Comparison of ENCODE assay signal across 23 mouse cellular contexts in the genomic region with DNA sequence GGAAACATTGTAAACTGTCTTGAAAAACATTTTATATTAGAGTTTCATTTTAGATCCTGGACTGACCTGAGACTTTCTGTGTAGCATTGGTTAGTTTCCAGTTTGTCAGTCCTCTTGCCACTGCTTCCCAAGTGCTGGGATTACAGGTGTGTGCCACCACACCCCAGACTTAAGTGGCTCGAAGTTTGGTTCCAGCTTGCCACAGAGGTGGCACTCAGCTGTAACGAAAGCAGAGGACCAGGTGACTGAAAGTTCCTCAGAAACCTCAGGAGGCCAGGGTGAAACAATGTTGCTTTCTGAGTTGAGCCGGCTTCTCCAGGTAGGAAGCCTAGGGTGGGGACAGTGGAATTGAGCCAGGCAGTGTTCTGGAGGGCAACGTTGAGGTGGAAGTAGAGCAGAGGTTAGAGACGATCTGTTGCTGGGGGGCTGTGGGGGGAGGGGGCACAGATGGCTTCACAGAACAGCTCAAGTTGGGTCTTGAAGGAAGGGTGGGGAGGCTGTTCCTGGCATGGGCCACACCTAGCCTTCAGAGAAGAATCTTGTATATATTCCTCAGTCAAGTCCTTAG. TPM values are rescaled to one million over a fixed set of nuclear protein-coding genes. Genes with fewer than 3 reads are reported as not detected.
"Had no signal": no experiment of that assay in that cellular context is flagged by ENCODE, and none has a peak within 500 bp of the region (broad histone marks: within the 10 kb centered on the region; RNA-seq: fewer than 3 reads in every experiment).

No protein-coding gene starts in this region.

- H3K4me3 ChIP-seq: kidney, embryonic 15.5 days; limb, embryonic 12.5 days; limb, embryonic 15.5 days; midbrain, embryonic 12.5 days; midbrain, embryonic 15.5 days; neural tube, embryonic 12.5 days; neural tube, embryonic 15.5 days had no signal

- H3K4me1 ChIP-seq: limb, embryonic 12.5 days; limb, embryonic 15.5 days; neural tube, embryonic 15.5 days had no signal

- H3K36me3 ChIP-seq: kidney, embryonic 15.5 days; limb, embryonic 12.5 days; limb, embryonic 15.5 days; midbrain, embryonic 12.5 days; midbrain, embryonic 15.5 days; neural tube, embryonic 12.5 days; neural tube, embryonic 15.5 days had no signal

- H3K27me3 ChIP-seq: kidney, embryonic 15.5 days; limb, embryonic 12.5 days; limb, embryonic 15.5 days; midbrain, embryonic 15.5 days; neural tube, embryonic 12.5 days; neural tube, embryonic 15.5 days had no signal

- H3K4me2 ChIP-seq: kidney, embryonic 15.5 days; limb, embryonic 12.5 days; limb, embryonic 15.5 days; liver, embryonic 11.5 days; midbrain, embryonic 12.5 days; midbrain, embryonic 15.5 days; neural tube, embryonic 12.5 days; neural tube, embryonic 15.5 days had no signal

- DNase-seq: kidney, adult 11 months; kidney, adult 8-10 months; kidney, postnatal 10 days; kidney, postnatal 36 days; left cerebral cortex, postnatal 4 days; liver, postnatal 0 days; right cerebral cortex, adult 18-20 months; right cerebral cortex, postnatal 14 days; right cerebral cortex, postnatal 4 days; thymus, adult 18-20 months; thymus, postnatal 36 days had no signal

- H3K9me3 ChIP-seq: kidney, embryonic 15.5 days; limb, embryonic 12.5 days; limb, embryonic 15.5 days; midbrain, embryonic 12.5 days; midbrain, embryonic 15.5 days; neural tube, embryonic 12.5 days; neural tube, embryonic 15.5 days had no signal

- ATAC-seq: liver, postnatal 0 days; midbrain, embryonic 15.5 days had no signal

- H3K27ac ChIP-seq: kidney, embryonic 15.5 days; limb, embryonic 12.5 days; limb, embryonic 15.5 days; liver, embryonic 14.5 days; macrophage; midbrain, embryonic 12.5 days; midbrain, embryonic 15.5 days; neural tube, embryonic 12.5 days; neural tube, embryonic 15.5 days; stomach, postnatal 0 days had no signal

- H3K9ac ChIP-seq: kidney, embryonic 15.5 days; limb, embryonic 12.5 days; limb, embryonic 15.5 days; liver, embryonic 14.5 days; liver, postnatal 0 days; midbrain, embryonic 12.5 days; midbrain, embryonic 15.5 days; neural tube, embryonic 12.5 days; neural tube, embryonic 15.5 days had no signal

RNA-seq across cellular contexts. Expression of a gene that starts 28.4 kb away (rescaled TPM):
- total RNA-seq: megakaryocyte, adult 5-6 weeks had no signal
- polyA plus RNA-seq: macrophage had no signal
